Comparison of ENCODE assay signal across 16 mouse cellular contexts in genomic region chr11:55334545-55334944, GRCm38 (mm10). TPM values are rescaled to one million over a fixed set of nuclear protein-coding genes. Genes with fewer than 3 reads are reported as not detected.
DNase-seq lines count a peak whose midpoint lies in the region; ATAC-seq lines count a peak whose summit lies in the region.
"Had no signal": no experiment of that assay in that cellular context is flagged by ENCODE, and none has a peak within 500 bp of the region (broad histone marks: within the 10 kb centered on the region; RNA-seq: fewer than 3 reads in every experiment).

No protein-coding gene starts in this region.

- no peak overlapping the region for H3K9ac ChIP-seq in liver, embryonic 11.5 days (ENCODE audit: low read depth, low read length)
- H3K9ac ChIP-seq: embryonic facial prominence, embryonic 12.5 days; forebrain, embryonic 13.5 days; forebrain, embryonic 15.5 days; forebrain, postnatal 0 days had no signal

- DNase-seq in cerebellum, adult 18-20 months, result peak; percentile 58 to 61
- DNase-seq in cerebellum, adult 8-10 months, result no peak
- peak; percentile 78 for DNase-seq in cerebellum, adult 9-10 months
- DNase-seq in brain, adult 2 months (ENCODE audit: low read depth, low spot score), result peak; percentile 81
- peak; percentile 73 for DNase-seq in cerebellum, adult 9-11 months
- no peak for DNase-seq in liver, embryonic 11.5 days (ENCODE audit: low spot score)
- no peak for DNase-seq in left cerebral cortex, adult 9 months (ENCODE audit: low spot score in 2 of 2)
- DNase-seq: adrenal gland, adult 2 months; adrenal gland, postnatal 10 days; adrenal gland, postnatal 25 days; forebrain, postnatal 0 days had no signal

- H3K4me3 ChIP-seq in liver, embryonic 11.5 days (ENCODE audit: low read depth, low read length), result no peak overlapping the region
- H3K4me3 ChIP-seq: embryonic facial prominence, embryonic 10.5 days; embryonic facial prominence, embryonic 12.5 days; forebrain, embryonic 13.5 days; forebrain, embryonic 15.5 days had no signal

- no peak for ATAC-seq in cerebellum, adult (ENCODE audit: insufficient number of reproducible peaks, low FRiP score, low TSS enrichment)
- ATAC-seq in liver, embryonic 11.5 days (replicated peaks; ENCODE audit: low FRiP score), result no peak
- ATAC-seq: forebrain, embryonic 13.5 days; forebrain, embryonic 15.5 days; forebrain, postnatal 0 days had no signal

- H3K27me3 ChIP-seq in liver, embryonic 11.5 days (replicated peaks; ENCODE audit: control insufficient read depth, insufficient read depth, low read length), result 0 out of 2 replicates have a peak, but pooled peaks cover 3% of the 10 kb centered on the region
- H3K27me3 ChIP-seq: embryonic facial prominence, embryonic 12.5 days; forebrain, embryonic 13.5 days; forebrain, embryonic 15.5 days had no signal

- H3K36me3 ChIP-seq in liver, embryonic 11.5 days (ENCODE audit: control insufficient read depth, insufficient read depth, low read length), result no peaks in the 10 kb centered on the region
- H3K36me3 ChIP-seq: embryonic facial prominence, embryonic 10.5 days; embryonic facial prominence, embryonic 12.5 days; forebrain, embryonic 15.5 days had no signal

- no peak overlapping the region for H3K4me2 ChIP-seq in liver, embryonic 11.5 days
- H3K4me2 ChIP-seq: embryonic facial prominence, embryonic 12.5 days; forebrain, embryonic 13.5 days; forebrain, embryonic 15.5 days had no signal

- no peaks in the 10 kb centered on the region for H3K4me1 ChIP-seq in liver, embryonic 11.5 days (replicated peaks; ENCODE audit: control insufficient read depth, insufficient read depth, low read length)
- H3K4me1 ChIP-seq: embryonic facial prominence, embryonic 12.5 days; forebrain, embryonic 13.5 days; forebrain, embryonic 15.5 days had no signal

- H3K27ac ChIP-seq in liver, embryonic 11.5 days (ENCODE audit: low read depth, low read length), result no peak overlapping the region
- H3K27ac ChIP-seq: embryonic facial prominence, embryonic 10.5 days; embryonic facial prominence, embryonic 12.5 days; forebrain, embryonic 13.5 days; forebrain, embryonic 15.5 days had no signal

- no peaks in the 10 kb centered on the region for H3K9me3 ChIP-seq in liver, embryonic 11.5 days (ENCODE audit: control insufficient read depth, low read length)
- H3K9me3 ChIP-seq: embryonic facial prominence, embryonic 10.5 days; embryonic facial prominence, embryonic 12.5 days; forebrain, embryonic 13.5 days; forebrain, embryonic 15.5 days had no signal

- WGBS in liver, embryonic 11.5 days, result 82% methylated on average over 4 of the region's 4 CpGs

RNA-seq across cellular contexts. Expression of gene Fat2, which starts 1.8 kb away (rescaled TPM):
- not detected in 2 replicates for polyA plus RNA-seq in liver, embryonic 11.5 days (2014; fragmentation: Nextera tagmentation; extraction: Ambion mirVana)
- polyA plus RNA-seq: forebrain, embryonic 13.5 days had no signal

Comparison
In these comparisons a context has a peak if more than half of its experiments do, and no peak if none do; other contexts are left out.
1. DNase-seq: peak in cerebellum, adult 18-20 months (2 of 2), cerebellum, adult 9-10 months (single experiment), brain, adult 2 months (single experiment) and cerebellum, adult 9-11 months (single experiment); none in cerebellum, adult 8-10 months (single experiment), liver, embryonic 11.5 days (single experiment) and left cerebral cortex, adult 9 months (0 of 2).